Mouse (Mus musculus): ENCODE measurements around the gene Zfp212.

The Zfp212 gene

DNA sequence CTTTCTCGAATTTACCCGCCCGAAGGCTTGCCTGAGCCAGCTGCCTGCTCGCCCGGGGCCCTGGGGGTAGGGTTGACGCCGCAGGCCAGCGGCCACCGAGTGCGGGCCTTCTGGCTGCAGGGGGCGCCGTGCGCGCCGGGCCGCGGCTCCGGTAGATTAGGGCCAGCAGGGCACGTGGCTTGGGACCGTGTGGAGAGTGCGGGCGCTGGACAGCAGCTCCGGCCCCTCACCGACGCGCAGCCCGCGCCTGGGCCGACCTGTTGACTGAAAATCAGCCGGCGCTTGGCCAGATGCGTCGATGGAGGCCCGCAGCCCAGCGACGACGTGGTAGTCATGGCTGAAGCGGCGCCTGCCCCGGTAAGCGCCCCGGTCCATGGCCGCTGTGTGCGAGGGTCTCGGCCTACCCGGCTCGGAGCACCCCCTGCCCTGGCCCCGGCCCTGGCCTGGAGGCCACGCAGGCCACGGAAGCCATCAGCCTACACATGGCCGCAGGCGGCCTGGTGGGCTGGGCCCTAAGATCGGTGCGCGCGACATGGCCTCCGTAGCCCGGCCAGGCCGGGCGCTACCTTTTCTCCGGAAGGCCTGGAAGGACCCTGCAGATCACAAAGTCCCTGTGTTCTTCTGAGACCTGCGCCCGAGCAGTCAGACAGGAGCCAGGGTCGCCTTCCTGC, 22.9 kb downstream of the Zfp212 start:
- no peak for DNase-seq (ENCODE audit: low read depth)

GRCm38 (mm10) chr6:47943721-47944120, 23.4 kb downstream of the Zfp212 start:
- no peak for DNase-seq (ENCODE audit: low read depth)

DNA sequence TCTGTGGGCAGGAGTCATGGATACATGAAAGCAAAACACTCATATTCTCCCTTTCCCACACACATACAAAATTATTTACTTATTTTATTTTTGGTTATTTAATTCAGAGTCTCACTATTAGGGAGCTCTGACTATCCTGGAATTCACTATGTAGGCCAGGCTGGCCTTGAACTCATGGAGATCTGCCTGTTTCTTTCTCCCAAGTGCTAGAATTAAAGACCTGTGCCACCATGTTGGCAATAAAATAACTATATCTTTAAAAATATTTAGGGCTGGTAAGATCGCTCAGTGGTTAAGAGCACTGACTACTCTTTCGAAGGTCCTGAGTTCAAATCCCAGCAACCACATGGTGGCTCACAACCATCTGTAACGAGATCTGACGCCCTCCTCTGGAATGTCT, 27.1 kb downstream of the Zfp212 start:
- no peak for DNase-seq (ENCODE audit: low read depth)

- DNase-seq (ENCODE audit: low read depth): peak; percentile 94
These were observed 33.0 kb downstream of the Zfp212 start, which contains the start of gene Zfp956 for GRCm38 (mm10) chr6:47953191-47953726. Zfp956 (plus strand) TSS chr6:47953390.

- no peak for DNase-seq (ENCODE audit: low read depth)
These were observed 34.1 kb downstream of the Zfp212 start for GRCm38 (mm10) chr6:47954425-47954824.

- no peak for DNase-seq (ENCODE audit: low read depth)
These were observed 37.5 kb downstream of the Zfp212 start for GRCm38 (mm10) chr6:47957816-47958215.

DNA sequence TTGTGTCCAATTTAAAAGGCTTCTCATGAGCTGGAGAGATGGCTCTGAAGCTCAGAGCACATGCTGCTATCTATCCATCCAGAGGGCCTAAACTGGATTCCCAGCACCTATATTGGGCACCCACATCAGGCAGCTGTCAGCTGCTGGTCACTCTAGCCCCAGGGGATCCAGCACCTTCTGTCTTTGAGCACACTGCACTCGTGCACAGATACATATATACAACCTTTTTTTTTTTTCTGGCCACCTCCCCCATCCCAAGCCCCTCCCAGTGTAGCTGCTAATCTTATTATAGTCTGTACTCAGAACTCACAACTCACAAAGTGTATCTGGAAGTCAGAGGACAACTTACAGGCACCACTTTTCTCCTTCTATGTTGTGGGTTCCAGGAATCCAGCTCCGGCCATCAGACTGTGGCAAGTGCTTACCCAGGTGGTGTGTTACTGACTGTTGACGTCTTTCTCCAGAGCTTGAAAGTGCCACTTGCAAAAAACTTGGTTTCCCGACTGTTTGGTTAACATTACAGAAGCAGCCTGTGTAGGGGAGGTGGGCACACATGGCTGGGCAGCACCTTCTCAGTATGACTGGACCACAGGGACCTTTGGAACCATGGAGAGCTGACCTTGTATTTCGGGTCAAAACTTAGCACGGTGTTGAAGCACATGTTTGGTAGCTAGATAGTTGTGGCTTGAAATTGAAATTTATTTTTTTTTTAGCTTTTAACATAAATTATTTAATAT, 40.6 kb downstream of the Zfp212 start:
- DNase-seq (ENCODE audit: low read depth): no peak

- DNase-seq (ENCODE audit: low read depth): peak; percentile 66
These were observed 42.8 kb downstream of the Zfp212 start for GRCm38 (mm10) chr6:47963051-47963450.

DNA sequence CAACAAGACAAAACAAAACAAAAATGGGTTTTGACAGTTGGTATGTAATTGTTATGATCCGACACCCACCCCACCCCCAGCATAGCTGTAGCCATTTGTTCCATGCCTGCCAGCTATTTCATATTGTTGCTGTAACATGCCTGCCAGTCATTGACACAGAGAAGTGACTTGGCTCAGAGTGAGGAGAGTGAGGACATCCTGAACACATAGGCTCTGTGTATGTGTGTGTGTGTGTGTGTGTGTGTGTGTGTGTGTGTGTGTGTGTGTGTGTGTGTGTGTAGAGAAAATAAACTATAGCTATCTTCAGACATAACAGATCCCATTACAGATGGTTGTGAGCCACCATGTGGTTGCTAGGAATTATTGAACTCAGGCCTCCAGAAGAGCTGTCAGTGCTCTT, 47.9 kb downstream of the Zfp212 start:
- peak; percentile 67 for DNase-seq (ENCODE audit: low read depth)

DNA sequence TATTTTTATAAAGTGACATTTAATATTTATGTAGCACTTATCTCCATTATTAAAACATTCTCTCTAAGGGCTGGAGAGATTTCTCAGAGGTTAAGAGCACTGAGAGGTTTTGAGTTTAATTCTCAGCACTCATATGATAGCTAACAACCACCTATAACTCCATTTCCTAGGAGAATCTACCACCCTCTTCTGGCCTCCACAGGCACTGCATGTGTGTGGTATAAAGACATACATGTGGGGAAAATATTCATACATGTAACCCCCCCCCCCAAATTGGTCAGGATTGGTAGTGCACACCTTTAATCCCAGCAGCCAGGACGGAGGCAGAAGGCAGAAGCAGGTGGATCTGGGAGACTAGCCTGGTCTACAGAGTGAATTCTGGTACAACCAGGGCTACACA, 54.3 kb downstream of the Zfp212 start:
- DNase-seq (ENCODE audit: low read depth): peak; percentile 51

DNA sequence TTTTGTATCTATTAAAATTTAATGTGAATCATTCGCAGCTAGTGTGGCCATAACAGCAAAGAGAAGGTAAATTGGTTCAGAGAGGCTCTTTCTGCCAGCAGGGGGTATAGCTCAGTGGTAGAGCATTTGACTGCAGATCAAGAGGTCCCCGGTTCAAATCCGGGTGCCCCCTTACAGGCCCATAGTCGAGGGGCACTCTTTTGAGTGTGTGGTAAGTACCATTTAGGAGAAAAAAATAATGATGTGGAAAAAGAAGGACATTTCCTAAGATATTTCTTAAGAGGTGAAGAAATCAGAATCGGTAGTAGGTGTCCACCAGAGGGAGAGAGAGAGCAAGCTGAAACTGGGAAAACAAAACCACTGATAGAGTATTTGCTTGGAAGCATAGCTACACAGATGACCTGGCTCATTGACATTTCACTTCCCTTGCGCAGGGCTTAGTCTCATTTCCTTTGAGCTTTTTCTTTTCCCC, 58.7 kb downstream of the Zfp212 start:
- peak; percentile 97 for DNase-seq (ENCODE audit: low read depth)
